Mouse (Mus musculus): ENCODE data around the gene C5ar1.
"Not testable (repeated sequence)": the region's sequence is repeated elsewhere in the genome, so short reads cannot be mapped to it uniquely, and the experiment has no call there.

The C5ar1 gene

GRCm38 (mm10) chr7:16259110-16259590, at the start of gene C5ar1:
TSS of gene C5ar1 (minus strand) at chr7:16259540.
- no peak for DNase-seq (ENCODE audit: low read depth, low spot score)

GRCm38 (mm10) chr7:16308555-16309317, 49.4 kb upstream of the C5ar1 start:
- no peak for DNase-seq (ENCODE audit: low read depth, low spot score)

- not testable (repeated sequence) for DNase-seq (ENCODE audit: low read depth, low spot score)
Measured at GRCm38 (mm10) chr7:16308093-16308492, 48.8 kb upstream of the C5ar1 start, which contains the start of gene Bbc3. TSS of gene Bbc3 (plus strand) at chr7:16308393.

GRCm38 (mm10) chr7:16307141-16307540, 47.8 kb upstream of the C5ar1 start:
- not testable (repeated sequence) for DNase-seq (ENCODE audit: low read depth, low spot score)

DNA sequence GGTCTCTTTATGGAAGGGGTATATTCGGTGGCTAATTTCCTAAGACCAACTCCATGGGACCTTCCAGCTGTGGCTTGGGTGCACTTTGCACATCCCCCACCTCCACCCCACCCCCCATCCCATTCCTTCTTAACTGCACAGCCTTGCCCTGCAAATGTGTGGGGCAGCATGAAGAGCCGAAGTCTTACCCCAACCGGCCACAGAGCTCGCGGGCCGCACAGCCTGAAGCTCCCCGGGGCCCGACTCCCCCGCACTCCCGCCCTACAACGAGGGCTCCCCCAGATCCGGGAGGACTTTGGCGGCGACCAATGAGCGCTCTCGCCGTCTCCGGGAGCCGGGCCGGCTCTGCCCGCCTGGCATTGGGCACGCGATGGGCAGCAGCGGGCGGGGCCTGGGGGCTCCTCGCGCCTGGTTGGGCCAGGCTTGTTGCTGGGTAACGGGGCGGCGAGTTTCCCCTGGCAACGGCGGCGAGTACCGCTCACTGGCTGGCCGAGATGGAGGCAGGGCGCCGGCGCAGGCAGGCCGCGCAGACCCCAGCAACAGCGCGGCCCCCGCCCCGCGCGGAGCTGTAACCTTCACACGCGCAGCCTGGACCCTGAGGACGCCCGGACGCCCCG, 40.2 kb upstream of the C5ar1 start:
- peak; percentile 71 for DNase-seq (ENCODE audit: low read depth, low spot score)

GRCm38 (mm10) chr7:16298927-16299326, 39.6 kb upstream of the C5ar1 start:
- DNase-seq (ENCODE audit: low read depth, low spot score), result no peak

DNA sequence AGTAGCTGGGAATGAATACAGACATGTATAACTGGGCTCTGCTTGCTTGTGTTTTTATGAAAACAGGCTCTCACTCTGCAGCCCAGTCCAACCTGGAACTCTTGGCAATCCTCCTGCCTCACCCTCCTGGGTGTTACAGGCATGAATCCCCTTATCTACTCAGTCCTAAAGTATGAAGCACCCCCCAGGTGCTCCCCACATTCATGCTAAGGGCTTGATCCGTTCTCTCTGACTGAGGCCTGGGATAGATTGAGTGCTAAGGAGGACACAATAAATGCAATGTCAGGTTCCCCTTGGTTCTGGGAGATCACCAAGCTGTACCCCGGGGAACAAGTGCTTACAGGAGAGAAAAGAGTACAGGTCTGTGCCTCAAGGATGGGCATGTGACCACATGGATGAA, 38.3 kb upstream of the C5ar1 start:
- no peak for DNase-seq (ENCODE audit: low read depth, low spot score)

- DNase-seq (ENCODE audit: low read depth, low spot score), result peak; percentile 62
Measured at GRCm38 (mm10) chr7:16296766-16297390, 37.5 kb upstream of the C5ar1 start.

DNA sequence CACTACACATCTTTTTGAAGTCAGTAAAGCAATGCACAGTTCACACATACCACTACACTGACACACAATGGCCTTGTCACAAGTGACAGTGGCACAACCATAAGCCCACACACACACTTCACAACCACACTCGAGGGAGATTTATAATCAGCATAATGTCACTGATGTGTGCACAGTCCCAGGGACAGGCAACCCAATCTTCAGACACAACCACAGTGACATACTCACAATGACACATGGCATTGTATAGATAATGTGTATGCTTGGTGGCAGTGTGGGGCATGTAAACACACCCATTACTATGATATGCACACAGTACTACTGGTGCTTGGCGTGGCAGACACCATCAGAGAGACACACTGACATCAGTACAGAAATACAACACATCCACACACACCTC, 36.8 kb upstream of the C5ar1 start:
- DNase-seq (ENCODE audit: low read depth, low spot score), result no peak

DNA sequence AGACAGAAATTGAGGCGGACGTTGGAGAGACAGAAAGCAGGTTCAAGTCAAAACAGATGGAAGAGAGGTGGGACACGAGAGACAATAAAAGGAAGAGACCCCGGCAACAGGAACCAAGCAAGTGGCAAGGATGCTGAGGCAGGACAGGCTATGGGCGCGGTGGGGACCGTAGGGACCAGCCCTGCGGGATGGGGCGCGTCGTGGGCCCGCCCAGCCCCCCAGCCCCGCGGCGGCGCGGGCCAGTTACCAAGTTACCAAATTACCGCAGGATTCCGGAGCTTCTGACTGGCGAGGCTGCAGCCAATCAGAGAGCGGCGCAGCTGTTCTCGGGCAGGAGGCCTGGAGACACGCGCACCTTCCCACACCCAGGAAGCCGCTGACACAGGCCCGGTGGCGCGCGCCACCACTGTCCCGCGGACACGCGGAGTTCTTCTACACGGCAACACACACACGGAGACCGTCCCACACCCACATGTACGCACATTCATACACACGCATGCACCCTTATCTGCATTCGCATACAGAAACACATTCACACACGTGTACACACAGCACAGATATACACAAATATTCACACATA, 36.1 kb upstream of the C5ar1 start:
- DNase-seq (ENCODE audit: low read depth, low spot score), result peak; percentile 56

DNA sequence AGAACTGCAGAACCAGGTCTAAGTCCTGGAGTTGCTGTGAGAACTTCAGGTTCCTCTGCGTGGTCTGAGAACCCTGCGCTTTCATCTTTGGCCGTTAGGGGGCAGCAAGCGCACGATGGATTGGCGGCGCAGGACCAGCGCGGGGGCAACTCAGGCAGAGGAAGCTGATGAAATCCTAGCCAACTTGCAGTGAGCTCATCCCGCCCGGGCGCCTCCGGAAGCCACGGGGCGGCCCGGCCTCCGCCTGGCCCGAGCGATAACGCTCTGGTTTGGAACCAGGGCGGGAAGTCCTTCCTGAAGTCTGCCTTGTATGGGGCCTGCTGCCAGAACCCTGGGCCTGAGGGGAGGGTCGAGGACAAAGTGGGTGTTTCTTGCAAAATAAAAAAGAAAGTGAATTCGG, 35.5 kb upstream of the C5ar1 start:
- peak; percentile 89 for DNase-seq (ENCODE audit: low read depth, low spot score)

DNA sequence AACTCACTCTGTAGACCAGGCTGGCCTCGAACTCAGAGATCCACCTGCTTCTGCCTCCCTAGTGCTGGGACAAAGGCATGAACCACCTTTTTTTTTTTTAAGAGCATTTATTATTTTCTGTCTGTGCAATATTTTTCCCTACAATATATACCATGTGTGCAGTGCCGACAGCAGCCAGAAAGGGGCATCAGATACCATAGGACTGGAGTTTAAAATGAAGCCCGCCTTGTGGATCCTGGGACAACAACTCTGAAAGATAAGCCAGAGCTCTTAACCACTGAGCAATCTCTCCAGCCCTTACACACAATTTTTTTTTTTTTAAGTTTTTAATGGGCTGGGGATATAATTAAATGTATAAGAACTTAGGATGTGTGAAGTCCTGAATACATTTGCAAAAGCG, 35.0 kb upstream of the C5ar1 start:
- DNase-seq (ENCODE audit: low read depth, low spot score), result no peak

DNA sequence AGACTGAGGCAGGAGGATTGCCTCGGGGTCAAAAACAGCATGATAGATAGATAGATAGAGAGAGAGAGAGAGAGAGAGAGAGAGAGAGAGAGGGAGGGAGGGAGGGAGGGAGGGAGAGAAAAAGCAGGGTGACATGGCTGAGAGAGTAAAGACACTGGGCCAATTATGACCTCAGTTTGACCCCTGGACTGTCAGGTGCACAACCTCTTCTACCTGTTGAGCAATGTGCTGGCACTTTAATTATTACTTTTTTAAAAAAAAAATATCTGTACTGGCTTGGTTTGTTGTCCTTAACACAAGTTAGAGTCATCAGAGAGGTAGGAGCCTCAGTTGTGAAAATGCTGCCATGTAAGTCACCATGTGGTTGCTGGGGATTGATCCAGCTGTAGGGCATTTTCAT, 28.5 kb upstream of the C5ar1 start:
- no peak for DNase-seq (ENCODE audit: low read depth, low spot score)

GRCm38 (mm10) chr7:16287016-16287415, 27.7 kb upstream of the C5ar1 start:
- DNase-seq (ENCODE audit: low read depth, low spot score), result no peak

DNA sequence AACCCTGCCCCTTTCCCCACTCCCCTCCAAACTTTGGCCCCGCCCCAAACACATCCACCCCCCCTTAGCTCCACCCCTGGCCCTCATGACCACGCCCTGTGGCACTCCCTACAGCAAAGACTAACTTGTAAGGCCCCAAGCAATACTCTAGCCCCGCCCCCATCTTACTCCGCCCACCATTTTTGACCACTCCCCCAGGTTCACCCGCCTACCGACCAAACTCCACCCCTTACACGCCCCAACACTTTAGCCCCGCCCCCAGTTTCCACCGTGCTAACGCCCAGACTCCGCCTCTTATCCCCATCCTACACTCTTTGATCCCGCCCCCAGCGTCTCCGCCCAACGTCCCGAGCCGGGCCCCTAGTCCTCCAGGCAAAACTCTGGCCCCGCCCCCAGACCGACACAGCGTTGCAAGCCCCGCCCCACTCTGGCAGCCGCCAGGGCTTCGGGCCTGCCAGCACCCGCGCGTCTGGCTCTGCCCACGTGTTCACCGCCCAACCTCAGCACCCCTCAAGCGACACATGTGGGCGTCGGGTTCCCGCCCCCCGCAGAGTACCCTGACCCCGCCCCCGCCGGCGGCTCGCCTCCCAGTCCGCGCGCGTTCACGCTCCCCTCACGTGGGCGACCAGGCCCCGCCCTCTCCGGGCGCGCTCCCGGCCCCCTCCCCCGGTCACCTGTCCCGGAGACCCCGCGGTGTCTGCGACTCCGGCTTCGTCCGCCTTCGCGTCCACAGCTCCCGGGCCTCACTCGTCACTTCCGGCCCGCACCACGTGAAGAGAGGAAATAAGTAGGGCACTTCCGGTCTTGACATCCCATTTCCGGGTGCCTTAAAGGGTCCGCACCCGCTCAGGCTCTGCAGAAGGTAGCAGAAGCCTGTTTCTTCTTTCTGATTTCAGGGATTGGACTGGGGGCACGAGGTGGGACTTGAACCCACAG, 27.0 kb upstream of the C5ar1 start, which contains the start of gene Ccdc9:
TSS of gene Ccdc9 (minus strand) at position 770 of the 936 bp plus-strand sequence.
- peak; percentile 97 for DNase-seq (ENCODE audit: low read depth, low spot score)

GRCm38 (mm10) chr7:16285450-16286025, 26.2 kb upstream of the C5ar1 start:
- DNase-seq (ENCODE audit: low read depth, low spot score), result peak; percentile 40

DNA sequence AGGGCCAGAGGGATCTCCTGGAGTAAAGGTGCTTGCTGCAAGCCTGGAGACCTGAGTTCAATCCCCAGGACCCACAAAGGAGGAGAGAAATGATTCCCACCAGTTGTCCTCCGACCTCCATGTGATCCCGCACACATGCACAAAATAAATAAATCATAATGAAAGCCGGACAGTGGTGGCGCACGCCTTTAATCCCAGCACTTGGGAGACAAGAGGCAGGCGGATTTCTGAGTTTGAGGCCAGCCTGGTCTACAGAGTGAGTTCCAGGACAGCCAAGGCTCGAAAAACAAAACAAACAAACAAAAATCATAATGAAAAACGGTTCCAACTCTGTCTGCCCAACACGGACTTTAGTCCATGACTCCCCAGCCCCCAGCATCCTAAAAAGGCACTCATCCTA, 25.6 kb upstream of the C5ar1 start:
- DNase-seq (ENCODE audit: low read depth, low spot score), result no peak

GRCm38 (mm10) chr7:16284001-16284400, 24.7 kb upstream of the C5ar1 start:
- no peak for DNase-seq (ENCODE audit: low read depth, low spot score)

DNA sequence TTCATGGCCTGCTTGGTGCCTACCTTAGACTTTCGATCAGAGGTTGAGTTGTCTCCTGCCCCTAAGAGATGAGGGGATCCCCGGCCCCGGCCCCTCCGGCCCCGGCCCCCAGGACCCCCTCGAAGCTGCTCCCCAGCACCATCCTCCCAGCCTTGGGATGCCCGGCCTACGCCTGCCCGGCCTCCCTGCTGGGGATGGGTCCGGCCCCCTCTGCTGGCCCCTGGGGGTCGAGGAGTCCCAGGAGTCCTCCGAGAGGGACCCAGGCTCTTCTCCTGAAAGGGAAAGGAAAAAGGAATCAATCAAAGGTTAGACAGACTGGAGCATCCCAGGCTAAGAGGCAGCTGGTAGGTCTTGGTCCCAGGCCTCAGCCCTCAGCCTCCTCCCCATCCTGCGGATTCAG, 23.0 kb upstream of the C5ar1 start:
- no peak for DNase-seq (ENCODE audit: low read depth, low spot score)

DNA sequence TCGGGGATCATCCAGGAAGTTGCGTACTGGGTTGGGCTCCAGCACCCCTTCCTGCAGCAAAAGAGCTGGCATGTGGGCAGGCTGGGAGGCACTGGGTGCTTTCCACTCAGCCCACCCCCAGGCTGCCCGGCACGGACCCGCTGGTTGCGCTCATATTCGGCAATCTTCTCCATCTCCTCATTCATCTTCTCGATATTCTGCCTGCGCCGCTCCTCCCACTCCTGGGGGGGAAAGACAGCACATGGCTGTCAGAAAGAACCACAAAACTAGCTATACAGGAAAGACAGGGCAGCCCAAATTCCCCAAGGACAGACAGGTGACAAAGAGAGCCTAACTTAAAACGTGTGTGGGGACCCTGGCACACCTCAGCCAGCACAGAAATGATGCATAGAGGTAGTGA, 21.4 kb upstream of the C5ar1 start:
- no peak for DNase-seq (ENCODE audit: low read depth, low spot score)
